Mouse (Mus musculus) skeletal muscle tissue, adult 2 months (tissue): ENCODE measurements at regions not wholly inside any gene's neighbourhood (a gene's known extent, or its start where the extent isn't known, plus 50 kb on each side); places are given as distances from the start of the nearest gene placed in this dataset.

Experiments
- DNase-seq: peaks from one replicate; pipeline ENCODE4 v3.0.0-alpha.2; 2012; ENCODE audit warnings: low read depth, low spot score

- no peak for DNase-seq
Measured at GRCm38 (mm10) chr9:52240585-52241320, 72.4 kb upstream of the Zc3h12c start.

- no peak for DNase-seq
Measured at GRCm38 (mm10) chr9:52234775-52235174, 66.4 kb upstream of the Zc3h12c start.

- DNase-seq: peak; percentile 4
Measured at GRCm38 (mm10) chr9:52229589-52229988, 61.2 kb upstream of the Zc3h12c start.

- no peak for DNase-seq
Measured at GRCm38 (mm10) chr9:52225646-52226045, 57.3 kb upstream of the Zc3h12c start.

- no peak for DNase-seq
Measured at GRCm38 (mm10) chr9:52223509-52224113, 55.2 kb upstream of the Zc3h12c start.
